Mouse (Mus musculus): ENCODE measurements at regions not wholly inside any gene's neighbourhood (a gene's known extent, or its start where the extent isn't known, plus 50 kb on each side); places are given as distances from the start of the nearest gene placed in this dataset.

DNA sequence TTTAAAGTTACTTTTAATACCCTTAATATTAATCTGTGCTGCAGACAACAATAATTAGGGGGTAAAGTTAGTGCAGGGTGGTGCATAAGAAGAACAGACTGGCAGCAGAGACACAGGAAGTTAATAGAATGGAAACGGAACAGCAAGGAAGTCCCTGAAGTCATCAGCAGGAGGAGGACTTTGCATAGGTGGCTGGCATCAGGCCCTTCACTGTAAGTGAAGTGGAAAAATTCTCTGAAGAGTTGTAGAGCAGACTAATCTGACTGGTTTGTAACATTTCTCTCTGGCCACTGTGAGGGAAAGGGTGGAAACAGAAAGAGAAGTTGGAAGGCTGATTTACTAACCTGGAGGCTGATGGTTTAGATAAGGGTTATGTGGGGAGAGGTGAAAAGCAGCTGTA, 195.5 kb upstream of the Prdm1 start:
- no peak for DNase-seq

DNA sequence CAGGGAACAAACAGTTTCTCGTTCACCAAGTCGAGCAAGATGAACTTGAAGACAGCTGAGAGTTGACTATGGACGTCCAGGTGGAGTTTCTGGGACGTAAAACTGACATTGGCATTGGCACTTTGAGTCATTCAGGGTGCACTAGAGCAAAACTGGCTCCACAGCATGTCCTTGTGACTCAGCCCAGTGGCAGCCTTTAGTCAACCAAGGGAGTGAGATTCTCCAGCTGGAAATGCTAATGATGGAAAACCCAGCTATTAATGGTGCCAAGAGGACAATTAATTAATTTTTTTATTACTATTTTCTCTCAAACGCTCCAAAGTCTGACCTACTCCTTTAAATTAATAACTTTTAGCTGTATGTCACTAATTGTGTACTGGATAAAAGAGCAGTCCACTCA, 195.0 kb upstream of the Prdm1 start:
- no peak for DNase-seq

DNA sequence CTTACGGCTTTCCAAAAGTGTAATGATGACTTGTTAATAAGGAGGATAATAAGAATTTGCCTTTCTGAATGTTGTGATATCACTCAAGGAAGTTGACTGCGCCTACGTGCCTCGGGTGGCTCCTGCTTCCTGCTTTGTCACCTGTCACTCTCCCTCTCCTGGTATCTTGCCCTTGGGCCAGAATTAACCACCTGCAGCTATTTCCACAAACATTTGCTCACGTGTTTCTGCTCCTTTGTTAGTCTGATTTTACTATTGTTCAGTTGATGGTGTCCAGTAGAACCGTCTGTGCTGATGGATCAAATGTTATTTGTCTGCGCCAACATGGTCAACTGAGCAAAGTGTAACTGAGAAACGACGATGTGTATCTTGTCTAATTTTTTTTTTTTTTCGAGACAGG, 193.4 kb upstream of the Prdm1 start:
- no peak for DNase-seq

DNA sequence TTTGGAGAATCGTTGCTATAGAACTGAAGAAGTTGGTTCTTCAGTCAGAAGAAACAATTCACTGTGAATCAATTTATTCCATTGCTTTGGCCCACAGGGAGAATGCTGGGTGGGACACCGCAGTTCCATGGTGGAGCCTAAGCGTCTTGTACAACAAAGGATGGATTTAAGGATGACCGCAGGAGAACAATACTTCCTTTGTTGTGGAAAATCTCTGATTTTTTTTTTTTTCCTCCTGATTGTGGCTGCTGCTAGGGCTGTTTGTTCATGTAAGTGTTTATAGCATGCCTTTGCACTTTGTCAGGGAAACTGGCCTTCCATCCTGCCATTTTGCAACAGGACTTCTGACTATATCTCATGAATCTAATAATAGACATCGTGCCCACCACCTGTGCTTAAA, 188.3 kb upstream of the Prdm1 start:
- no peak for DNase-seq

DNA sequence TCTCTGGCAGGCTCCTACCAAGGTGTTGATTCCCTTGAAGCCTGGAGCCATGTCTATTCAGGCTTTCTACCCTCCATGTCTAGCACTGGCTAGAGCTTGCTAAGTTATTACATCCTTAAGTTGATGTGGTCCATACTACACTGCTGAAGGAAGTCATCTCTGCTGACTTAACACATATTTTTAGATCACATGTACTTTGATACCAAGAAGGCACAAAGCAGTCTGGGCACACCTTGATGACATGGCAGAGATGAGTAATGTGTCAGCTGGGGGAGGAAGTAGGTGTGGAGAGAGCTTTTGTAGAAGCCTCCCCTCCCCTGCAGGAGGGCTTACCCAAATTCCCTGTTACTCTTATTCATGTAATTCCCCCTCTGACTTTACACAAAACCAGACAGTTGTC, 187.6 kb upstream of the Prdm1 start:
- DNase-seq, result no peak

DNA sequence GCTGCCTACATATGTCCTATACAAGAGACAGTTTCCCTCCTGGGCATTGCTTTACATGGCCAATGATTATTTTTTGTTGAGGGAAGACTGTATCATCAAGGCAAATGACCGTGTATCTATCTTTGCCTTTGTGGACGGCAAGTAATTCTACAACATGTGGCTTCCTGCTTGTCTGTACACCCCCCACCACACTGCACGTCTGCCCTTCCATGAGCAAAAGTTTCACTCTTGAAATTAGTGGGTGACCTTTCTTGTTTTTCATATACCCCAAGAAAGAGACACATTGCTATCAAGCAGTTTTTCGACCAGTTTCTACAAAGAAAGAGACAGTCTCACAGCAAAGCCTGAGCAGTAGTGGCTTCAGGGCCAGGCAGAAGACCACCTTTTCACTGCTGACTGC, 180.5 kb upstream of the Prdm1 start:
- no peak for DNase-seq

DNA sequence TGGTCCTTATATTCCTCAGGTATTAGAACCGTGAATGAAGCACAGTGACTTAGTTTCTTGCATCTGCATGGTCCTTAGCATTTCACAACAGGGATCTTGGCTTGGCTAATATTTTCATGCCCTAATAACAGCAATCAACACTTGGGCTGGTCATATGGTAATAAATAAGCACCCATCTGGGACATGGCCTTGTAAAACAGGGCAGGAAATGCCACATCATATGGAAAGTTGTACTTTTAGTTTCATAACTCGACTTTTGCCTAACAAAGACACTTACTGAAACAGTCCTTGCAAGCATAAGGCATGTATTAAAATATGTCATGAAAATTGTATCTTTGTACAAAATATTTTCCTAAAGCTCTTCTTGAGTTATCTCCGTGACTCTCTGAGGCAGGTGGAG, 175.8 kb upstream of the Prdm1 start:
- no peak for DNase-seq

DNA sequence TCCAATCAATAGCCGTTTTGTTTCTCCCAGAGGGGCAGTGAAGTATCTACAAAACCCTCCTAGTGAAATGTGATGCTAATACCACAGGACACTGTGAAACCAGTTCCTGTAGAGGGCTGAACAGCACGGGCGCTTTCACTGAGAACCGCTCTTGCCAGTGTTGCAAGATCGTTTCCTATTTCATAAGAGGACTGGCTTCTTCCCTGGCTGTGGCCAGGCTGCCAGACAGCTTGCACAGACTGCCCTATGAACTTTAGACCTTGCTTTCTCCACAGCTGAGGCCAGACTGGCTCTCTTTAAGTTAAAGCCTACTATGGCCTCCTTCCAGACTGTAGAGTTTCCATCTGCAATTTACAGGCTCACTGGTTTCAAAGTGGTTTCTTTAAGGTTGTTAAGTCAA, 173.8 kb upstream of the Prdm1 start:
- no peak for DNase-seq

DNA sequence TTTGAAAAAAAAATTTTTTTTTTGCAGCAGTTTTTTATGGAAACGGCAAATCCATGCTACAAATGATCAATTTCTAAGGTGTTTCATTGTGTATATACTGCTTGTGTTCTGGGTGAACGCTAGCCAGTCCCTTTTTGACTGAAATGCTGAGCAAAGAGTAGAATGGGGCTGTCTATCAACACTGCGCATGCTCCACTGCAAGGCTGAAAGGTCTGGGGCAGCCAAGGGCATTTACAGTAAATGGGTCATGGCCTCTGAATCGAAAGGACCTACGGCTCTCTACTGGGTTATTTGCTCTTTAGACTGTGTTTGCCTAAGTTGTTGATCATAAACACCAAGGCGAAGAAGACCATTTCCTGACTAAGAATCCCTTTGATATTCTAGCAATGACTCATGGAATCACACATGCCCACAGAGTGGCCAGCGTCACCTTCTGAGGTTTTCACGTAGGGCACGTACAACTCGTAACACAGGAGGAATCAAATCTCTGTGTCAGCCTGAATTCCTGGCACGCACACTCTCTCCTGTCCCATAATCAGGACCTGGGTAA, 171.8 kb upstream of the Prdm1 start:
- no peak for DNase-seq

DNA sequence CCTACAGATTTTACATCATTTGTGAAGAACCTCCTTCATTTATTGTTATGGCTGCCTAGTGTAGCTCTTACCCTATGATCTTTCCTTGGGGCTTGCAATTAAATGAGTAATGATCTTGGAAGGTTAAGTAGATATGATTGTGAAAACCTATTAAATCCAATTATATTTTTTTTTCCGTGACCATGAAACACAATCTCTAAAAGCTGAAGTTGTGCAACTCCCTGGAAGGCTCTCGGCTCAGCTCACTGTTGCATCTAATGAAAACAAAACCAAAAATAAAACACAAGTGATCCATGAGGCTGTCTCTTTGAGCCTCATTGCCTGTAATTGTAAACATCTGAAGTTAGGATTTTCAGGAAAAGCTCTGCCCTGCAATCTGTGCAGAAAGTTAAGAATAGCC, 169.7 kb upstream of the Prdm1 start:
- DNase-seq, result no peak

DNA sequence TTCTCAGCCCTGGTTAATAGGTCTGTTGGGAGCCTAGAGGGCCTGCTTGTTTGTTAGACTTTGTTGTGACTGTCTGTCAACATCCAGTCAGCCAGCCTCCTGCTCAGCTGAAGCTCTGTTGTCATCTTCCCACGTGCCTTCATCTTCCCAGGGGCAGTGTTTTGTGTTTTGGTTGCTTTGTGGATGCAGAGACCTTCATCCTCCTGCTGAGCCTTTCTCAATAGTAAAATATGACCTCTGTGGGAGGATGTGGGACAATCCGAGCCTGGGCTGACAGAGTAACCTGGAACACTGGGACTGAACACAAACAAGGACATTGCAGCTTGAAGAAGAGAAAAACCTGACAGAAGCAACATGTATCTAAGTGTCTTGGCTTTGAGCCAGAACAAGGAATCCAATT, 168.7 kb upstream of the Prdm1 start:
- DNase-seq, result no peak

DNA sequence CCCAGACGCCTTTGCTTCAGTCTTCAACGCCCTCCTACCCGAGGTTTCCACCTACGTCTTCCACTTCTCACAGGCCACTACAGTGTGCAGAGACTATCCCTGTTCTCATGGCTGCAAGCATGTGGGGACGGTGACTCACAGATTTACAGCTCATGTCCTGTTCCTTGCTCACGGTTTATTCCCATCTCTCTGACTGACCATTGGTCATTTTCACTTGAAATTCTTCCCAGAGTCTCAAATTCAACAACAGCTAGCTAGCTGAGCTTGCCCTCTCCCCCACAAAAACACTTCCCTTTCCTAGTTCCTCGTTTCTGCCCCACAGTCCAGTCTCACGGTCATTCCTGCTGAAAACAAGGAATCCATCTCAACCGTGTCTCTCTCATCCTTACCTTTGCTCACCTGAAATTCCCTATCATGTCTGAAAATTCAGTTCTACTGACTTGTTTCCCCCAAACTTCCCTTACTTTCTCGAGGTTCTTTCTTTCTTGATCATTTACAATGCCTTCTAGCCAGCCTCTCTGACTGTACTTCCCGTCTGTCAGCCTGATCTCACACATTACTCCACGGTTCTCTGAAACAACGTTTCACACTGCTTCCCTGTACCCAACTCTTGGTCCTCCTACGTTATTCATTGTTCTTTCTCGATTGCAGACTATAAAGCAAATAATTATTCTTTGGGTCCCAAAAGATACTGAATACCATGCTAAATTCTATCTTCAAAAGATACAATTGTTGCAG, 163.5 kb upstream of the Prdm1 start:
- DNase-seq, result no peak

DNA sequence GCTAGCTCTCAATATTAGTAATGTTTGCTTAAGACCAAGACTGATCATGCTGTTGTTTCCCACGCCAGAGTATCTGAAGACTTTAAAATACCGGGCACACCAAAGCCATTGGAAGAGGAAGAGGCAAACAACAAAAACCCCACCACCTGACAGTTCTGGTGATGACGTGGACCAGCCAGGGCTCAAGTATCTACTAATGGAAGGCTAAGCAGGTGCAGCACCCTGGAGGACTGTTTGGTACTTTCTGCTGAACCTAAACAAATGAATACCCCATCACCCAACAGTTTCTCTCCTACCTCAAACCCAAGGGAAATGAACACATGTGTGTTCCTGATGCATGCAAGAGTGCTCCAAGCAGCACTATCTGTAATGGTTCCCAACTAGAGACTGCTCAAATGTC, 160.3 kb upstream of the Prdm1 start:
- no peak for DNase-seq

DNA sequence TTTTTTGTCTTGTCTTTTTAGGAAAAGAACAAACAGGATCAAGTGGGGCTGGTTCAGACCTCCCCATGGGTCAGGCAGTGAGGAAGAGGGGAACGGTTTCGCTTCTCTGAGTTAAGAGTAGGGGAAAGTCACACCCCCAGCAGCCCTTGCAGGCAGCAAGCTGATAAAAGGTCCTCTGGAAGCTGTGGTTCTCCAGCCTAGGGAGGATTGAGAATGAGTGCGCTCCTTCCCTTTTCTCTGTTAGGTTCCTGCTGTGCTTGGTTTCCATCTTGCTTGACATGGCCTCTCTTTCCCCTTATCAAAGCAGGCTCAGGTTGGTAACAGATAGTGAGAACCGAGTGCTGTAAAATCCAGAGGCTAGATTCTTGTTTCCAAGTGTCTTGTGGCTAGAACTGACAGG, 157.8 kb upstream of the Prdm1 start:
- no peak for DNase-seq

DNA sequence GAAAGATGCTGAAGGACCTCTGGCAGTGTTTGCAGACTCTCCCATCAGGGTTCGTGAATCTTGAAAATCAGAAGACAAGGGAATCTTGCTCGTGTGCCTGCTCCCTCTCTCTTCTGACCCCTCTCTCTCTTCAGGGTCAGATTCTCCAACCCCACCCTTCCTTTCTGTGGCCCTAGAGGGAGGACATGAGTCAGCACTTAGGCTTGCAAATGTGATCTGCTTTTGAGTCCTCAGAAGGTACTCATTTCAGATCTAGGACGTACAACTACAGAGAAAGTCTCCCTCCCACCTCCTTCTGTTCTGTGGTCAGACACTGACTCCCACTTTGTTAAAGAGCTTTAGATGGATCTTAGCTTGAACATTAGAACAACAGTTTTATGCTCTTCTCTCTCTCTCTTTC, 156.9 kb upstream of the Prdm1 start:
- DNase-seq, result no peak

DNA sequence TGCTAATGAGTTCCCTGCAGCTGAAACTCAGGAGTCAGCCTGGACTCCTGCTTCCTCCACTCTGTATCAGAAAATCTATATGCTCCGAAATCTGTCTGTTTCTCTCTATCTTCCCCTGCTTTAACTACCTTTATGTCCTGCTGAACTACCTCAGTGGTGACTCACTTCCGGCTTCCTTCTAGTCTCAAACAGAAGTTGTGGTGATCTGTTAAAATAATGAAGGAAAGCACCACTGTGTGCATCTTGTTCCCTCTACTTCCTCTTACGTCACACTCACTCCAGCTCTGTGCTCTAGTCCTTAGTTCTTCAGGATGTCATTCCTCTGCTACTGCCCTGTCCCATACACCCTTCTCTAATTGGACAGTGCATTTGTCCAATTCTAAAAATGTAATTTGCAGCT, 148.2 kb upstream of the Prdm1 start:
- no peak for DNase-seq

DNA sequence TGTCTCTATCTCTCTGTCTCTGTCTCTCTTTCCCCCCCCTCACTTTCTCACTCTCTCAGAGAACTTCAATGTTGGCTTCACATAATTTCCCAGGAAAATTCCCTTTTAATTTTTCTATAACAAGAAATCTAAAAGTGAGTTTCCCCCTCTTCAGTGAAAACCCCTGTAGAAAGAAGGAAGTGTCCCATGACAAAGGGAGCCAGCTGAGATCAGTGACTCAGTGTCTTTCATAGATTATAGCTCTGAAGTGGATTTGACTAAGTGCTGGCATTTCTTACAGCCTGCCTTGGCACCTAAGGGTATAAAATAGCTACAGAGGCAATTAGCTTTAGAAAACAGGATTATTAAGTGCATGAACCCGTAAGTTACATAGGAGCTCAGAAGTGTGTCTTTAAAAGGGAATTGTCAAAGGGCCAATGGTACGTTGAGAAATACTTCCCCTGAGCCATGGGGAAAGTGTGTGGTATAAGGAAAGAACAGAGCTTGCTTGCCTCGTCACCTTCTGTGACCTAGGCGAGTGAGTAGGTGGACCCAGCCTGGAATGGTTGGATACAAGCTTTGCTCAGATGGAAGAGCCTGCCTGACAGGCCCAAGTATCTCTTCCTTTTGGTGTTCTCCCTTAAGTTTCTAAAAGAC, 137.3 kb upstream of the Prdm1 start:
- no peak for DNase-seq

DNA sequence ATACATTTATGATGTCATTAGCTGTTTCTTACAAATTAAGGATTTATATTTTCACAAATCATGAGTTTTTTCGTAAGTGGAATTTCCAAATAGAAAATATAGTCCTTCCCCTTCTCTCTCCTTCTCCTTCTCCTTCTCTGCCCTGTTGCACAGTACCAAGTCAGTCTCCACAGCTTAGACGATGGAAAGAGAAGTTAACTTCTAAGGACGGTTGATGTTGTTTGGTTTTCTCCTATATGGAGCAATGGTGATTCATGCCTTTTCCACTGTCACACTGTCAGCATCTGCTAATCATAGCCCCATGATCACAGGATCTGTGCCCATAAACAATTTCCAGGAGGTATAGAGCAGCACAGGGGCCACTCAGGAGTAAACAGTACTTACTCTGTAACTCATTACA, 131.2 kb upstream of the Prdm1 start:
- no peak for DNase-seq

DNA sequence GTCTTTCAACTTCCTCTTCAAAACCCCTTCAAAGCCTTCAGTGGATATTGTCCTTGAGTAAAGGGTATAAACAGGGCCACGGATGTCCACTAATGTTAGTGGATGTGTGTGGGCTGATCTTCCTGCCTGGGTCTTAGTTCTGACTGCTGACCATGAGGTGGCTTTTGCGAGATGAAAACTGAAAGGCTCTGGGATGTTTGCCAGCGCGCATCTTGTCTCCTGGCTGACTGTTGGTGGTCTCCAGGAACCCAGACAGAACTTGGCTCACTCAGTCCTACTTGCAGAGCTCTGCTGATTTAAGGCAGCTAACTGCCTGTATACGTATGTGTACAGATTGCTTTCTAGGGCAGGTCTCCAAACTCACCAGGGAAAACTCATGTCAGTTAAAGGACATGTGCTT, 125.5 kb upstream of the Prdm1 start:
- DNase-seq, result peak; percentile 87 to 93

DNA sequence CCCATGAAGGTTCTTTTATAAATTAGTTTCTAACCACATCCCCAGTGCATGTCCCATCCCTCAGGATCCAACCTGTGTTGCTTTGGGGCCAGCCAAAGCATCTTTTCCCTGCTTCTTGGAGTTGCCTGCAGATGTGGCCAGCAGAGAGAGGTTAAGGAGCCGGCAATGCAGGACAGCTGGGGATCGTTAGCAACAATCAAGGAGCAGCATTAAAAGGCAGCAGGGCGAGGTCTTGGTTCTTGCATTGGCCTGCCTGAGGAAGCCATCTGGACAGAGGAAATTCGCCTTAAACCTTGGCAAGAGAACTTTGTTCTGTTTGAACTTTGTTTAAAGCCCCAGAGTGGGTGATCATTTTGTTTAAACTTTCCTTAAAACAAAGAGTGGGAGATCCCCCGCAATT, 118.7 kb upstream of the Prdm1 start:
- DNase-seq, result no peak

DNA sequence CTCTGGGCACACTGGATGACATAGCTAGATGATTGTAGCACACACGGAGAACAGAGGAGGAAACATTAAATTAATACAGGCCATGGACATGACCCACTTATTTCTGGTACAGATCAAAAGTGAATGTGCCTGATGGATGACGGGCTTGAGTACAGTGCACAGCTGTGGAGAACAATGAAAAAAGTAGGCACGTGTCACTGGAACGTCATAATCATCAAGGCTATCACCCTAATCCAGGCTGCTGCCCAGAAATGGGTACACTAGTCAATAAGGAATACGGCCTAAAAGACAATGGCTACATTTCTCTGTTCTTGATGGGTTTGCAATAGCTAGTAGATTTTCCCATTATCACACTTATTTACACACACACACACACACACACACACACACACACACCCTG, 118.3 kb upstream of the Prdm1 start:
- DNase-seq, result no peak

DNA sequence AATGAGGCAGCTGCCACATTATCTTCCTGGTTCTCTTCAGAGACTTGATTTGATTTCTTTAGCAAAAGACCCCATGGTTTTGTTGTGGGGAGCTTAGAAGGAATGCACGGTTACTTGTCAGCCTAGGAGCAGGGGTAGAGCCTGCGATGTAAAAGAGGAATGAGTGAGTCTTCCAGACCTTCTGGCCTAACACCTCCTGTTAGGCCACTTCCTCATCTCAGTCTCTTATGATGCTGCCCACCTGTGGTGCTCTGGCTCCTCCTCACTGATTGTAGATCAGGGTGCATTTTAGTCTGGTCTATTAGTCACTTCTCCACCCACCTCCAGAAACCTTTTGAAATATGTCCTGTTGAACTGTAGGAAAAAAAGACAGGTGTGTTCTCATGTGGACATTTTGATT, 113.3 kb upstream of the Prdm1 start:
- no peak for DNase-seq

DNA sequence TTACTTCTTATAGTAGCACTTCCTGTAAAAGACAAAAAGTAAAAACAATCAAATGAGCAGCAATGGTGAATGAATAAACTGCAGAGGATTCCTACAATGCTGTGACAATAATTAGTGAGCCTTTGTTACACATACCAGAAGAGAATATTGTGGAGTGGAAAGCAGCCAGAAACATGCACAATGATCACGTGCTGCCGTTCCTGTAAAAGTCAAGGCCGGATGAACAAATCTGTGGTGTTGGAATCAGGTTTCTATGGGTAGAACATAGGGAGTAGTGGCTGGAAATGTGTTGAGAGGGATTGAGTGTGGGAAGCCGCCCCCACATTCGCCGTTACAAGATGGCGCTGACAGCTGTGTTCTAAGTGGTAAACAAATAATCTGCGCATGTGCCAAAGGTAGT, 112.3 kb upstream of the Prdm1 start:
- DNase-seq, result no peak

DNA sequence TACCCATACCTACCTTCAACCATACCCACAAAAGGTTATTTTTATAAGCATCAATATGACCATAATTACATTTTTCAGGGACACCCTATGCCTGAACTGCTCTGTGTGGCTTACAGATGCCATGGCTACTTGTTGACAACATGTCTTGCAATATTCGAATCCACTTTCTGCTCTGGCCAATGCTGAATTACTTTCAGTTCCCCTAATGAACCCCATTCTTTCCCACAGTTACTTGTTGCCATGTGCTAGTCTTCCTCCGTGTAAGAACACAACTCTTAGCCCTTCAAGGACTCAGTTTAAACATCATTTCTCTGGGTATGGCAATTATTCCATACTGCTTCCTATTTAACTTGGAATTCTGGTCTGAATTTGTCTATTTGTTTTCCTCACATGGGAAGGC, 110.4 kb upstream of the Prdm1 start:
- no peak for DNase-seq

DNA sequence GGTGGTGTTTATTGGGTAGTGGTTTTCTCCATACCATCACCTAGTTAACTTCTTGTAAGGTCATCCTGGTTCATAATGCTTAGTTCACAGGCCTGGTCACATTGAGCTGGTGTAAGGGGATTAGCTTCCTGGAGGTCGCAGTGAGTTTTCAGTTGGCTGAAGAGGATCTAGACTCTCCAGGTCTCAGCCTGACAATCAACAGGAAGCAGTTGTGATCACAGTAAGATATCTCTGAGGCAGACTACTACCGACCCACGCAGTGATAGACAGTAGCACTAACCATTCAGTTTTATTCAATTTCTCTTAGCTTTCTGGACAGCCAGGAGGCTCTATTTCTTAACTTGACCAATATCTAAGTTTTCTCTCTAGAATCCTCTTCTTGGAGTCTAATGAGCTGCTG, 108.5 kb upstream of the Prdm1 start:
- DNase-seq, result no peak
